Mouse (Mus musculus): ENCODE measurements around the gene Oog4.
"Not testable (repeated sequence)": the region's sequence is repeated elsewhere in the genome, so short reads cannot be mapped to it uniquely, and the experiment has no call there.

Oog4 gene

DNA sequence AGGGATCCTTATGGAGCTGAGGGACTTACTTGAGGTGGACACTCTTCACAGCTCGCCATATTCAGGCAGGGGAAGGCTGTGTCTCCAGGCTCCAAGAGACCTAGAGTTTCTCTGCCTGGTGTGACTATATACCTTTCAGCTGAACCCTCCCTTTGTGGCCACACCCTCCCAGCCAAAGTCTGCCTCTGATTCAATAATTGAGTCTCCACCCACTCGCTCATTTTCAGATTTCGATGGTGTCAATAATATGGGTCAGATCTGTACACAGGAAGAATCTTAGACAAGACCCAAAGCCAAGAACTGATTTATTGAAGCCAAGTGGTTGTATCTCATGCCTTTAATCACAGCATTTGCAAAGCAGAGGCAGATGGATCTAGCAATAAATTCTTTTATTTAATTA lies at the start of gene Oog4:
Gene Oog4 (minus strand): TSS at position 101 of the 400 bp plus-strand sequence.
- Histone ChIP-seq H3K9me3 (ENCODE audit: low read length) (no peaks in the 10 kb centered on the region), H3K36me3 (ENCODE audit: insufficient read depth, low read length) (no peaks in the 10 kb centered on the region)
- TF ChIP-seq POU5F1 (IDR thresholded peaks at IDR 0.05; ENCODE audit: borderline replicate concordance, low read length) (no peak), NANOG (IDR thresholded peaks at IDR 0.05; ENCODE audit: borderline replicate concordance, low read length) (no peak), CTCF (conservative IDR thresholded peaks at IDR 0.05; ENCODE audit: low read length) (no peak)

DNA sequence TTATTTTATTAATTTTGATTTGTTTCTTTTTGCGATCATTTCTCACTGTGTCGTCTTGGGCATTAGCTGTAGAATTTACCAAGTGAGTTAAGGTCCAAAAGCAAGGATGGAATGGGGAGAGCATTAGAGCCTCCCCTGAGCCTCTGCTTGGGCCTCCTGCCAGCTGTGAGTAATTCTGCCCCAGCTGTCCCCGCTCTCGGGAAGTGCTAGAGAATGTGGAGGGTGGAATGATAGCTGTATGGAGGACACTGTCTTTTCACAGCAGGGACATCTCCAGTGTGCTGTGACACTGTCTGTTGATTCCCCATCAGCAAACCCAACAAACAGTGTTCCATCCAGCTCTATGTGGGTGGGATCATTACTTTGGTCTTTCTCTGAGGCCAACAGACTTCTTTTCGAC lies 23.4 kb downstream of the Oog4 start:
- H3K4me1 ChIP-seq (replicated peaks; ENCODE audit: low read depth, low read length); H3K27me3 ChIP-seq (ENCODE audit: insufficient read depth, low read length); H3K36me3 ChIP-seq (ENCODE audit: insufficient read depth, low read length); H3K4me3 ChIP-seq (replicated peaks; ENCODE audit: low read length); H3K9me3 ChIP-seq (ENCODE audit: low read length): not testable (repeated sequence)

More for the DNA sequence above, at the start of gene Oog4:
- no peak within 1 kb of the TSS for H3K4me3 ChIP-seq (replicated peaks; ENCODE audit: low read length)
- no peaks in the 10 kb centered on the region for H3K27me3 ChIP-seq (ENCODE audit: insufficient read depth, low read length)
- no peaks in the 10 kb centered on the region for H3K4me1 ChIP-seq (replicated peaks; ENCODE audit: low read depth, low read length)

DNA sequence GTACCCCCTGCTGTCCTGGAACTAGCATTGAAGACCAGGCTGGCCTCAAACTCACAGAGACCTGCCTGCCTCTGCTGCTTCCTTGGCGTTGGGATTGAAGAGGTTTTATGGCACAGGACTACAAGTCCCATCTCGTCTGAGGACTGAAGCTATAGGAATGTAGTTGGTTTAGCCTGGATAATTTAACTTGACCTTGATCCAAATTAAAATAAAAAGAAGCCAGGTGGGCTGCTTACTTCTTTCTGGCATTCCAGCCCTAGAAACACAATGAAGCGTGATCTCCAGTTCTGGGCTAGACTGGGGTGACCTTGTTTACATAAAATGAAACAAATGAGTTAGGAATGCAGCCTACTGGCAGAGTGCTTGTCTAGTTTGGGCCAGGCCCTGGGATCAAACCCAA lies 36.0 kb downstream of the Oog4 start:
- TF ChIP-seq NANOG (IDR thresholded peaks at IDR 0.05; ENCODE audit: borderline replicate concordance, low read length): peak; percentile 61; the same call in 1 of the 2 replicates
- TF ChIP-seq CTCF (conservative IDR thresholded peaks at IDR 0.05; ENCODE audit: low read length): no peak
- Histone ChIP-seq H3K4me1 (replicated peaks; ENCODE audit: low read depth, low read length) (peaks cover 8% of the 10 kb centered on the region), H3K9me3 (ENCODE audit: low read length) (peaks cover 43% of the 10 kb centered on the region), H3K36me3 (ENCODE audit: insufficient read depth, low read length) (peaks cover 47% of the 10 kb centered on the region), H3K27me3 (ENCODE audit: insufficient read depth, low read length) (no peaks in the 10 kb centered on the region), H3K4me3 (replicated peaks; ENCODE audit: low read length) (no peak overlapping the region)

DNA sequence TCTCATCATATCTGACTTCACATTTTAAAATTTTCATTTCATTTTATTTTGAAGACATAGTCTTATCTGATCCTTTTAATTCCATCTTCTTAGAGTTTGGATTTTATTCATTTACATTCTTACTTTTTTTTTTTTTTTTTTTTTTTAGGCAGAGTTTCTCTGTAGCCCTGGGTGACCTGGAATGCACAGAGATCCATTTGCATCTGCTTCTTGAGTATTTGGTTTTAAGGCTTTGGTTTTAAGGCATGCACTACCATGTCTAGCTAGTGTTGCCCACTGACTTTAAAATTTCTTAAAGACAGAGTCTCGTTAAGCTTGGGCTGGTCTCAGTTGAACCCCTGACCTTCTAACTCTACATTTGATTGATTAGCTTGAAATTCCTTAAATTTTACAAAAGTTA lies 36.5 kb downstream of the Oog4 start:
- peaks cover 8% of the 10 kb centered on the region for H3K4me1 ChIP-seq (replicated peaks; ENCODE audit: low read depth, low read length)
- H3K4me3 ChIP-seq (replicated peaks; ENCODE audit: low read length): no peak overlapping the region
- TF ChIP-seq CTCF (conservative IDR thresholded peaks at IDR 0.05; ENCODE audit: low read length): no peak
- H3K36me3 ChIP-seq (ENCODE audit: insufficient read depth, low read length): peaks cover 42% of the 10 kb centered on the region
- H3K27me3 ChIP-seq (ENCODE audit: insufficient read depth, low read length): no peaks in the 10 kb centered on the region
- H3K9me3 ChIP-seq (ENCODE audit: low read length): peaks cover 43% of the 10 kb centered on the region

DNA sequence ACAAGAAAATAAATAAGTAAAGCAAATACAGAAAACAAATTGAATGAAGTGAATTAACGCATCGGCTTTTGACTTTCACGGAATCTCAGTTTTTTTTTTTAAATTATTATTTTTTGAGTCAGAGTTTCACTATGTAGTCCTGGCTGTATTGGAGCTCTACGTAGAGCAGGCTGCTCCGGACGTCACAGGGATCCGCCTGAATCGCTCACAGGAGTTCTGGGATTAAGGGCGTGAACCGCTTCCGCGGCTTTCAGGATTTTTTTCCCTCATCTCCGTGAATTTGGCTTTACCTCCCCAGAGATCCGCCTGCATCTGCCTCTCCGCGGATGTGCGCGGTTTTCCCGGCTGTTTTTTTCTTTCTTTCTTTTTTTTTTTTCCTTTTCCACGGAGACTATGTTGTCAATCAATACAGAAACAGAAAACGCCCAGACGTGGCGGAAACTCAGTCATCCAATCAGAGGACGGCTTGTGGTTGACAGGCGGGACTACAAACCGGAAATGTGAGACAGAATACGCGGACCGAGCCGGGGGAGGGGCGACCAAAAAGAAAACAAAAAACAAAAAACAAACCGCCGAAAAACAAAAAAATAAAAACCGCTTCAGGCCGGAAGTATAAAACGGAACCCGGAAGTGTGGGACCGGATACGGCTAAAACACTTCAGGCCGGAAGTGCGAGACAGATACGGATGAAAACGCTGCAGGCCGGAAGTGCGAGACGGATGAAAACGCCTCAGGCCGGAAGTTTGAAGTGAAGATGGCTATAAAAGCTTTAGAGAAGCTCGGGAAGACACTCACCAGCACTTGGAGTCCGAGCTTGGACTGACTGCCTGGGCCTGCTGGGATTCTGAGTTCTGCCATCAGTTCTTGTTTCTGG lies 37.7 kb downstream of the Oog4 start, which contains the start of gene Pramef8:
Gene Pramef8 (plus strand): TSS at position 208 of the 874 bp plus-strand sequence.
- Histone ChIP-seq H3K9me3 (ENCODE audit: low read length) (peaks cover 43% of the 10 kb centered on the region), H3K27me3 (ENCODE audit: insufficient read depth, low read length) (no peaks in the 10 kb centered on the region), H3K4me3 (replicated peaks; ENCODE audit: low read length) (peak within 1 kb of the TSS; percentile 80), H3K36me3 (ENCODE audit: insufficient read depth, low read length) (peaks cover 30% of the 10 kb centered on the region), H3K4me1 (replicated peaks; ENCODE audit: low read depth, low read length) (peaks cover 8% of the 10 kb centered on the region)
- TF ChIP-seq CTCF (conservative IDR thresholded peaks at IDR 0.05; ENCODE audit: low read length) (no peak), NANOG (IDR thresholded peaks at IDR 0.05; ENCODE audit: borderline replicate concordance, low read length) (no peak), POU5F1 (IDR thresholded peaks at IDR 0.05; ENCODE audit: borderline replicate concordance, low read length) (no peak)

DNA sequence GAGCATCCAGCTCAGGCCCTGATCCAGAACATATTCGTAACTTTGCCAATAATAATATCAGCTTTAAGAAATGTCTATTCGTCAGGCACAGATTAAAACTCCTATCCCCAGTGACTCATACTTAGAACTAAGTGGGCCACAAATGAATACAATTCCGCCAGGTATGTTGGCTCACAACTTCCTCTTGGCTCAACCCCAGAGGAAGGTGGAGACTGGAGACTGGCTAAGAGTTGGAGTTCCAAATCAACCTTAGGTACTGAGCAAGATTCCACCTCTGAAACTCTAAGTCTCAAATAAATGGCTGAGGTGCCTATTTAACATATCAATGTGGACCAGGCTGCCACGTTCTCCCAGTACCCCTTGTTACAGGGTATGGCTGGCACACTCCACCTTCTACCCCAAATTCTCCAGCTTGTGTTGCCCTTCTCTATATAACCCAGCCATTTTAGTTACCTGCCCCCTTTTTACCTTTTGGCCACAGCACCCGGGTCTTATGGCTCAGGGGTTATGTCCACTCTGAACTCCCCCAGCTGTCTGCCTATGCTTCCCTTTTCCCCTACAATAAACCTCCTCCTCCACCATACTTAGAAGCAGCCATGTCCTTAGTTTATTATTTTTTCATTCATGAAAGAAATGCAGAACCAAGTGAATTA lies 38.4 kb downstream of the Oog4 start:
- H3K4me3 ChIP-seq (replicated peaks; ENCODE audit: low read length): peak overlapping the region; percentile 80
- no peaks in the 10 kb centered on the region for H3K27me3 ChIP-seq (ENCODE audit: insufficient read depth, low read length)
- peaks cover 8% of the 10 kb centered on the region for H3K4me1 ChIP-seq (replicated peaks; ENCODE audit: low read depth, low read length)
- H3K9me3 ChIP-seq (ENCODE audit: low read length): peaks cover 38% of the 10 kb centered on the region
- TF ChIP-seq POU5F1 (IDR thresholded peaks at IDR 0.05; ENCODE audit: borderline replicate concordance, low read length): no peak
- TF ChIP-seq NANOG (IDR thresholded peaks at IDR 0.05; ENCODE audit: borderline replicate concordance, low read length): no peak
- no peak for TF ChIP-seq CTCF (conservative IDR thresholded peaks at IDR 0.05; ENCODE audit: low read length)
- H3K36me3 ChIP-seq (ENCODE audit: insufficient read depth, low read length): peaks cover 23% of the 10 kb centered on the region

DNA sequence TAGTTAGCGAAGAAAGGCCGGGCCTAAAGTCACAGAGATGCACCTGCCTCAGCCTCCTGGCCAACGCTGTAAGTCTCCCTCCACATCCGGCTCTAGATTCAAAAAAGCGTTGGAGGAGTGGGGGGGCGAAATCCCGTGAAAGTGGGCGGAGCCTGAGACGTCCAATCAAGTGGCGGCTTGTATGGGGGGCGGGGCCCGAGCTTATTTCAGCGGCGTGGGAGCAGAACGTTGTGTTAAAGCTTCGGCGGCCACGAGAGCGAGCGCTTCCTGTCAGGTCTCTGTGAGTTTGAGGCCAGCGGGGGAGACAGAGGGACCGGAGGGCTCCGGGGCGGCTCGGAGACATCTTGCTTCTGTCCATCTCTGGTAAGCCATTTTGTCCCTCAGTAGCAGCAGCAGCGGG lies 55.9 kb downstream of the Oog4 start, which contains the start of gene Pramel1:
Gene Pramel1 (plus strand): TSS at position 248 of the 400 bp plus-strand sequence.
- Histone ChIP-seq H3K9me3 (ENCODE audit: low read length) (no peaks in the 10 kb centered on the region), H3K4me1 (replicated peaks; ENCODE audit: low read depth, low read length) (no peaks in the 10 kb centered on the region; the same call in 1 of the 2 replicates), H3K4me3 (replicated peaks; ENCODE audit: low read length) (0 out of 2 replicates have a peak within 1 kb of the TSS, but pooled peaks have one; percentile 10), H3K36me3 (ENCODE audit: insufficient read depth, low read length) (no peaks in the 10 kb centered on the region), H3K27me3 (ENCODE audit: insufficient read depth, low read length) (peaks cover 39% of the 10 kb centered on the region)
- TF ChIP-seq CTCF (conservative IDR thresholded peaks at IDR 0.05; ENCODE audit: low read length) (no peak), NANOG (IDR thresholded peaks at IDR 0.05; ENCODE audit: borderline replicate concordance, low read length) (no peak), POU5F1 (IDR thresholded peaks at IDR 0.05; ENCODE audit: borderline replicate concordance, low read length) (no peak)

DNA sequence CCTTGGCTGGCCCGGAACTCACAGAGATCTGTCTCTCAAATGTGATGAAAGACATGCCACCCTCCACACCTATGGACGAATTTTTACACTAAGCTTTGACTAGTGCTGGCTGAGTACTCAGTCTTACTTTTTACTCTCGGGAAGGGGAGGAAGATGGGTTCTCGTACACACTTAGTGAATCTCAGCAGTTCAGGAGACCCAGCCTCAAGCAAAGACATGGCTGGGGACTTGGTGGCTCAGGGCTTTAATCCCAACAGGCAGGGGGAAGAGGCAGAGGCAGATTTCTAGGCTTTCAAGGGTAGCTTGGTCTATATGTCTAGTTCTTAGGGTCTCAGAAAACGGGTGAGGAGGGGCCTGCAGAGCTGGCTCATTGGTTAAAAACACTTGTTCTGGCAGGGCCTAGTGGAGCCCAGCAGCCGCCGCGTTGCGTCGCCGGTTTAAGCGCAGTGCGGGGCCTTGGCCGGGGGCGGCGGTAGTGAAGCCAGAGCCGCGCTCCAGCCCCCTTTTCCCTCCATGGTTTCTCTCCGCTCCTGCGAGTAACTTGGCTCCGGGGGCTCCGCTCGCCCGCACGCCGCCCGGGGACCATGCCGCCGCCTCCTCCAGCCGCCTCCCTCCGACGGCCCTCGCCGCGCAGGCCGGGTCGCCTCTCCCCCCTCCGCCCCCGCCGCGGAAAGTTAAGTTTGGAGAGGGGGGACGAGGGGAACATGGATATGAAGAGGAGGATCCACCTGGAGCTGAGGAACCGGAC lies 61.0 kb downstream of the Oog4 start:
- Histone ChIP-seq H3K36me3 (ENCODE audit: insufficient read depth, low read length) (no peaks in the 10 kb centered on the region), H3K9me3 (ENCODE audit: low read length) (no peaks in the 10 kb centered on the region), H3K4me3 (replicated peaks; ENCODE audit: low read length) (0 out of 2 replicates have a peak overlapping the region, but pooled peaks have one; percentile 37), H3K27me3 (ENCODE audit: insufficient read depth, low read length) (peaks cover 9% of the 10 kb centered on the region), H3K4me1 (replicated peaks; ENCODE audit: low read depth, low read length) (peaks cover 3% of the 10 kb centered on the region)
- TF ChIP-seq NANOG (IDR thresholded peaks at IDR 0.05; ENCODE audit: borderline replicate concordance, low read length): no peak
- no peak for TF ChIP-seq POU5F1 (IDR thresholded peaks at IDR 0.05; ENCODE audit: borderline replicate concordance, low read length)
- no peak for TF ChIP-seq CTCF (conservative IDR thresholded peaks at IDR 0.05; ENCODE audit: low read length)
